Mouse (Mus musculus): Measurements from ENCODE around the gene Lrrc36. TPM values are rescaled to one million over a fixed set of nuclear protein-coding genes. Genes with fewer than 3 reads are reported as not detected.

The Lrrc36 gene
- total RNA-seq, 2 experiments from 2014 or later = not detected

- ATAC-seq (replicated peaks; ENCODE audit: poor library complexity, severe bottlenecking) = peak; percentile 52
Observed at GRCm38 (mm10) chr8:105476628-105477413, 63.5 kb downstream of the Lrrc36 start.

DNA sequence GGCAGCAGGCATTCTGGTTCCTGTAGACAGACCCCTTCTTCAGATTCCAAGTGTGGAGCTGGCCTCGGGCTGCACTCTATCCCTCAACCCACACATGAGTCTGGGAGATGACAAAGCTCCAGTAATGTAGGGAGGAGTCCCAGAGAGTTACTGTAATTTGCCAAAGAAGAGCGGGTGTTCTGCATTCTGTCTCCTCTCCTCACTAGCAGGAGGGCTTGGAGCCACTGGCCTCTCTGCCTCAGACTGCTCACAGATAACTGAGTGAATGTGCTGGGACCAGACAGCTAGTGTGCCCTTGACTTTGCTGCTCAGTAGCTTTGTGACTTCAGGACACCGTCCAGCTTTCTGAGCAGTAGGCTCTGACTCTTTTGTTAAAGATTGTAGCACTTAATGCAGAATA, 64.4 kb downstream of the Lrrc36 start:
- ATAC-seq (replicated peaks; ENCODE audit: poor library complexity, severe bottlenecking) = no peak

- no peak for ATAC-seq (replicated peaks; ENCODE audit: poor library complexity, severe bottlenecking)
Observed at GRCm38 (mm10) chr8:105481013-105481412, 67.6 kb downstream of the Lrrc36 start.

- ATAC-seq (replicated peaks; ENCODE audit: poor library complexity, severe bottlenecking) = peak; percentile 52
Observed at GRCm38 (mm10) chr8:105481453-105481852, 68.1 kb downstream of the Lrrc36 start.

DNA sequence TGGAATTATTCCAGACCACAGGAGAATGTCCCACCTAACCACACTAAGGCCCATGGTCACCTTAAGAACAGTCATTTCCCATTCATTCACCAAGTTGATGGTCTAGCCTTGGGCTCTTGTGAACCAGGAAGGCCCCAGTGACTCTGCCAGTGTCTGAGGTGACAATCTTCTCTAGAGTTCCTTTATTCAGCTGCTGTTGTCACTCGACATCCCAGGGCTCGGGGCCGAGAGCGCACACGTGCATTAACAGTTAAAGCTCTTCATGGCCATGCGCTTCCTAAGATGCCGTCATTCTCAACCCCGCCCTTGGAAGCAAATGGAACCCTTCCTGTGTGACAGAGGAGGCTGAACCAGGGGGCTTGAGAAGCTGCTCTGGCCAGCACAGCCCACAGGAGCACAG, 68.8 kb downstream of the Lrrc36 start:
- no peak for ATAC-seq (replicated peaks; ENCODE audit: poor library complexity, severe bottlenecking)

DNA sequence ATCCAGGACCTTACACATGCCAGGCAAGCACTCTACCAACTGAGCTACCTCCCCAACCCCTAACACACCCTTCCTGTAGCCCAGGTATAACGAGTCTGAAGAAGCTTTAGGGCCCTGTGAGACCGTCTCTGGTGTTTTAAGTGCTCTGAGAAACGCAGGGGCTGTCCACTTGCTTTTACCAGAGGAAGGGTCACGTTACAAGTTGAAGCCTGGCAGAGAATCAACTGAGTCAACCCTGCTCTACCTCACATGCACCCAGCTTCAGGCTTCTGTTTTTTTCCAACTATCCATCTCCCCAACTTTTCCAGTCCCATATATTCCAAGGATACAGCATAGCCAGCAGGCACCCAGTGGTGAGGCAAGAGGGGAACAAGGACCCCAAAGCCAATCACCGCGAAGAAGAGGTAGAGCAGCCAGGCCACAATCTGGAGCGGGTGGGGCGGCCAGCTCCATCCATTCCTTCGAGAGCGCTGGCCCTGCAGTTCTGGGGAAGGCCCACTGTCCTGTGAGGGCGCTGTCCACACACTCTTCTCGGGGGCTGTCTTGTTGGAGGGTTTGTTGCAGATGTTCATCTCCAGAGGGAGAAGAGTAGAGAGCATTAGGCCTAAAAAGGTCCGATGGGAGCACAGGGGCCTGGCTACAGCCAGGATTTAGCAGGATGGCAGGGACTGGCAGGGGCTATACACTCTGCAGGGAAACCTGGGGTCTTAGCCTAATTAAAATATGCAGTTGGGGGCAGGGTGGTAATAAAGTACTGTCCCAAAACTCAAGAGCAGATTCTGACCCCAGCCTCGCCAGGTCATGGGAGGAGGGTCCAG, 70.0 kb downstream of the Lrrc36 start:
- peak; percentile 49 for ATAC-seq (replicated peaks; ENCODE audit: poor library complexity, severe bottlenecking)

GRCm38 (mm10) chr8:105484030-105484368, 70.6 kb downstream of the Lrrc36 start:
- ATAC-seq (replicated peaks; ENCODE audit: poor library complexity, severe bottlenecking) = no peak

DNA sequence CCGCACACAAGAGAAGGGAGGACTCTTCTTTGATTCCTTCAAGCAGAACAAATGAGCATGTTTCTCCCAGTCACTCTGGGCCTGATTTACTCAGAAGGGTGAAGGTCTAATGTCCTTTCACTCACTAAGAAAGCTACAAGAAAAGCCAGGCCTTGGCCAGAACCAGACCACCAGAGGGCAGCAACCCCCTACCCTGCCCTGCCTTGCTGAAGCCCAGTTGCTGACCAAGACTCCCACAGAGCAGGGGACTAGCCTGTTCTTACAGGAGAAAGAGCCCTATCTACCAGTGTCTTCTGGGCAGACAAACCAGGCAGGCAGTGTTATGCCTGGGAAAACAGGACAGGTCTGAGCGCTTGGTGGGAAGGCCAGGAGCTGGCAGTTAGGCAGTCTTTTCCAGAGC, 71.0 kb downstream of the Lrrc36 start:
- ATAC-seq (replicated peaks; ENCODE audit: poor library complexity, severe bottlenecking) = peak; percentile 54; the same call in 1 of the 2 replicates

GRCm38 (mm10) chr8:105488082-105488481, 74.7 kb downstream of the Lrrc36 start:
- no peak for ATAC-seq (replicated peaks; ENCODE audit: poor library complexity, severe bottlenecking)

DNA sequence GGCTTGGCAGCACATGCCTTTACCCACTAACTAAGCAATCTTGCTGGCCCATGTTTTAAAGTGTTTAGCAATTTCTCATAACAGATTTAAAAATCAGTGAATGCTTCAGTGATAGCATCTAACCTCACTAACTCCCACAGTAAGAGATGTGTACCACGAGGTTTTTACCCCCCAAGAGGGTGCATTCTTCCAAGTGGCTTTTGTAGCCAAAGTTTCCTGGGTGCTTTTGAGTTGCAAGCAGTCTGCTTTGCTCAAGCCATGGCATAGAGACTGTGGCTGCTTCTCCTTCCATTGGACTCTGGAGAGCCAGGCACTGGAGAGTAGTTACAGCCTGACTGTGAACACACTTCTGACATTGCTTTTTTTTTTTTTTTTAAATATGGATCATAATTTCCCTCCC, 75.9 kb downstream of the Lrrc36 start:
- no peak for ATAC-seq (replicated peaks; ENCODE audit: poor library complexity, severe bottlenecking)

DNA sequence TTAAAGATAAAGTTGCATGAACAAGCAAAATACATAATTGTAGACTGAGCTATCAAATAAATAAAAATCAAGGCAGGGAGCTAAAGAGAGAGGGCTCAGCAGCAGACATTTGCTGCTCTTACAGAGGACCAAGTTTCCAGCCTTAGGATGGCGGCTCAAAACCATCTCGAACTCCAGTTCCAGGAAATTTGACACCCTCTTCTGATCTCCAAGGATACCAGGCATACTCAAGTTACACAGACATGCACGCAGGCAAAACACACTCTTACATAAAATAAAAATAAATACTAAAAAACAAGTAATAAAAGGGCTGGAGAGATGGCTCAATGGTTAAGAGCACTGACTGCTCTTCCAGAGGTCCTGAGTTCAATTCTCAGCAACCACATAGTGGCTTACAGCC, 80.1 kb downstream of the Lrrc36 start:
- ATAC-seq (replicated peaks; ENCODE audit: poor library complexity, severe bottlenecking) = no peak

DNA sequence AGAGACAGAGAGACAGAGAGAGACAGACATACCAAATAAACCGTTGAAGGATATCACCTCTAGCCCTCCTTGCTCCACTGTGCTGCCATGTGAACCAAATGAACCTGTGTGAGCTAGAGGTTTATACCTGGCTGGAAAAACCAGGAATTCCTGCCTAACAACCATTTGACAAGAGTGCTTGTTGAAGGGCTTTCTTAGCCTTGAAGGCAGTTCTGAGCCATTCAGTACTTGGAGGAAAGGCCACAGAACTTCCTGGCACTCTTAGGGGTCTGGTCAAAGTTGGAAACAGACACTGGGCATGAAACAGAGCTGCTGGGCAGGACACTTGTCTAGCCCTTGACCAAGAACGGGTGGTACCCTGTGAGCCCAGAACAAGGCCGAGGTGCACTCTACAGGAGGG, 81.2 kb downstream of the Lrrc36 start:
- no peak for ATAC-seq (replicated peaks; ENCODE audit: poor library complexity, severe bottlenecking)

DNA sequence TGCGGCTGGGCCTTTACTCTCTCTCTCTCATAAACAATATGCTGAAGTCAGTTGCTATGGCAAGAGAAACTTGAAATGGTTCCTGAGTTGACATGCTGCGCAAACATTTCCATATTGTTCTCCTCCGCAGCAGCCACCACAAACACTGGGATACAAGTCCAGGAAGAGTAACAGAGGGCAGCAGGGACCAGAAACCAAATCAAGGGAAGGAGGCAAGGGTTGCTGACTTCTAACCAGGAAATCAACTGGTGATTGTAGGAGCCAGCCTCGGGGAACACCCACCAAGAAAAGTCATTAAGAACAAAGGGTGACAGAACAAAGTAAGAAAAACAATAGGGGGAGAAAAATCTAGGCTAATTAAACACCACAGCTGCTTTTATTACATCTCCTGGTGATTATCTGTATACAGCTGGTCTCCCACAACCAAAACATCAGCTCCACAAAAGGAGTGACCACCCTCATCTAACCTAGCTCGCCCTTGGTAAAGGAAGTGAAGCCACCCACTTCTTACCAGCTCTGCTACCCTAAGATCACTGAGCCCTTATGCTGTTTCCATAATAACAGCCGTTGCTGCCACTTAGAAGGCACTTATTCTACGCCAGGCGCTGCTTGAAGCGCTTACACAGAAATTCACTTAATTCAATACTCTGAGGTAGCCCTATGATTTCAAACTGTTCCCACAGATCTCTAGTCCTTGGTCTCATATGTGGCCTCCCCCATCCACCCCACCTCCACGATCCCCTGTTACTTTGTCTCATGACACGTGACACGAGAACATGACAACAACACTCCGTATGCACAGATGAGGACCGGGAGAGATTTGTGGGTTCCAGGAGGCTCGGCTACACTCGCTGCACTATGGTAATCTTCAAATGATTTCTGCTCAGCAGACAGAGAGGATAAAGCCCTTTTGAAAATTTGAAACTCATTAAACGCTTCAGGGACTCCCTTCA, 82.3 kb downstream of the Lrrc36 start:
- ATAC-seq (replicated peaks; ENCODE audit: poor library complexity, severe bottlenecking) = no peak

DNA sequence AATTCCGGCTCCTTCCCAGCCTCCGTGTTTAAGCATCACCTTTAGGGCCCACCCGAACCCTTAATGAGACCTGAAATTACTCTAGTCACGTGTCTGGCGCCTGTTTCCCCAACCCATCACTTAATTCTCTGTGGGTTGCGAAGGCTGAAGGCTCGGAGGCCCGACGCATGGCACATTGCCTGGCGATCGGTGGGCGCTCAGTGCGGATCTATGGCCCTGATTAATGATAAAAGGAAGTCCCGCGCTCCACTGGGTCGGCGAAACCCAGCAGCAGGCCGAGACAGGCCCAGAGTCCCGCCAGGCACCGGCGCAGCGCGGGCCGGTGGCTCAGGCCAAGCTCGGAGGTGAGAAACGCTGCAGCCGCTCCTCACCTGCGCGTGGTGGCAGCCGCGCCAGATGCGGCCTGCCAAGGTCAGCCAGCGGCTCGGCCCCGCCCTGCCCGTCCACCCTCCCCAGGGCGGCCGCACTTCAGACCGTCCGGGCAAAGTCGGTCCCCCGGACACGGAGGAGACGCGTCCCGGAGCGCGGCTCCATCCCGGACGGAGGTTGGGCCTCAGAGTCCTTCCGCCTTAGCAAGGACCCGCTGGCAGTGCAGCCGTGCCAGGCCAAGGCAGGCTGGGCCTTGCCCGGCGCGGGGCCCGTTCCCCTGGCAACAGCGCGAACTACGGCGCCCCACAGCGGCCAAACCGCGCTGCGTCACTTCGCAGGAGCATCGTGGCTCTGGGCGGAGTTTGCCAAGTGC, 83.2 kb downstream of the Lrrc36 start, which contains the start of gene Zdhhc1:
Gene Zdhhc1, minus strand, starts transcription at position 464 of the 742 bp plus-strand sequence.
- ATAC-seq (replicated peaks; ENCODE audit: poor library complexity, severe bottlenecking) = peak; percentile 96

DNA sequence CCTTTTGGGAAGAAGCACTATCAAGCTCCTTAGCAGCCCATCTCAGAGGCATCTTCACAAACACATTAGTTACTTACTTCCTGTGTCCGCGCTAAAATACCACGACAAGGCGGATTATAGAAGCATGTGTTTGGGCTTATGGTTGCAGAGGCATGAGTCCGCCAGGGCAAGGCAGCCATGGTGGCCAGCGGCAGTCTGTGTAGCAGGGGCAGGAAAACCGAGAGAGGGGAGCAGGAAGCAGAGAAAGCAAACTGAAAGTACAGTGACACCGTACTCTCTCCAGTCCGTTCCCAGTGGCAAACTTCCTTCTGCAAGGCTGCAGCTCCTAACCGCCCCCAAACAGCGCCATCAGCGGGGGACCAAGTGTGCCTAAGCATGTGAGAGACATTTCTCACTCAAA, 86.4 kb downstream of the Lrrc36 start:
- ATAC-seq (replicated peaks; ENCODE audit: poor library complexity, severe bottlenecking) = peak; percentile 41

- ATAC-seq (replicated peaks; ENCODE audit: poor library complexity, severe bottlenecking) = peak; percentile 46
Observed at GRCm38 (mm10) chr8:105504617-105505016, 91.2 kb downstream of the Lrrc36 start.

- peak; percentile 72 for ATAC-seq (replicated peaks; ENCODE audit: poor library complexity, severe bottlenecking)
Observed at GRCm38 (mm10) chr8:105506977-105507376, 93.6 kb downstream of the Lrrc36 start.

DNA sequence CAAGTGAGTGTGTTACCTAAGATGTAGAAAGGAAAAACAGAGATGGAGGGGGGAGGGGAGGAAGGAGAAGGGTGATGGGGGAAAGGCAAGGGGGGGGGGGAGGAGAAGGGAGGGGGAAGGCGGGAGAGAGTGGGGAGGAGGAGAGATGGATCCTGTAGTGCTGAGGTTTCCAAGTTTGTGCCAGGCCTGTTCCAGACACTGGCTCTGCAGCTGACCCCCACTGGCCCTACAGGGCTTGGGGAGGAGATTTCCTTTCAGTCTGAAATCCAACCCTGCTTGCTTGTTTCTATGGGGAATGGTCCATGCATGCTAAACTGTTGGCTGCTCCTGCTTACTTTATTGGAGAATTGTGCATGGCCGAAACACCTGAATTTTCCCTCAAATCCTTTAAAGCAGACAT, 95.4 kb downstream of the Lrrc36 start:
- no peak for ATAC-seq (replicated peaks; ENCODE audit: poor library complexity, severe bottlenecking)

GRCm38 (mm10) chr8:105509997-105510735, 96.8 kb downstream of the Lrrc36 start:
- no peak for ATAC-seq (replicated peaks; ENCODE audit: poor library complexity, severe bottlenecking)
